Mouse (Mus musculus) bone marrow macrophage, adult 2 months (primary cell): ENCODE results near the gene Crtac1.

Experiments used
- CTCF ChIP-seq: IDR thresholded peaks from 2 replicates; pipeline ENCODE4 v1.5.1; 2012; ENCODE audit warnings: low read depth, mild to moderate bottlenecking, low read length, moderate library complexity
- POLR2A ChIP-seq: IDR thresholded peaks from 2 replicates; pipeline ENCODE4 v1.6.1; 2012; ENCODE audit warnings: mild to moderate bottlenecking, low read depth, low read length, borderline replicate concordance

GRCm38 (mm10) chr19:42389574-42389973, 42.0 kb downstream of the Crtac1 start:
- no peak for TF ChIP-seq CTCF
- TF ChIP-seq POLR2A: no peak
